Mouse (Mus musculus): ENCODE results near the gene Arsg. TPM values are rescaled to one million over a fixed set of nuclear protein-coding genes. Genes with fewer than 3 reads are reported as not detected.

Gene Arsg
- total RNA-seq, 1 experiment from 2014 or later, result 1.2 TPM

DNA sequence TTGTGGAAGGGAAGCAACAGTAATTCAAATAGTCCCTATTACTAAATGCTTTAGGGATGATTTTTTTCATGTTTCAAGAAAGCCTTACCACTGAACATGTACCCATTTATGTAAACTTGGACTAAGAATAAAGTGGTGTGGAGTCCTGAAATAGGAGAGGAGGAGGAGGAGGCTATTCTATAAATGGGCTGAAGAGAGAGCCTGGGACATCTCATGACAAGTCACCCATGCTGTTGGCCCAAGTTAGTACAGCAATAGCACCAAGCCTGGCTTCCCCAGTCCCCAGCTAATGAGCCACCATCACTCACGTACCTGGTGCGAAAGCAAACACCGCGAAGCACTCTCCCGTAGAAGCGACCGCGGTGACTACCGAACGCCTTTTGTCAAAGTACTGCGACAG lies 15.0 kb upstream of the Arsg start:
- ATAC-seq (replicated peaks in 1 of 2; ENCODE audit: insufficient read depth in 1 of 2, low FRiP score in 2 of 2, low TSS enrichment in 1 of 2, low read depth in 1 of 2, poor library complexity in 2 of 2, severe bottlenecking in 2 of 2), result no peak

DNA sequence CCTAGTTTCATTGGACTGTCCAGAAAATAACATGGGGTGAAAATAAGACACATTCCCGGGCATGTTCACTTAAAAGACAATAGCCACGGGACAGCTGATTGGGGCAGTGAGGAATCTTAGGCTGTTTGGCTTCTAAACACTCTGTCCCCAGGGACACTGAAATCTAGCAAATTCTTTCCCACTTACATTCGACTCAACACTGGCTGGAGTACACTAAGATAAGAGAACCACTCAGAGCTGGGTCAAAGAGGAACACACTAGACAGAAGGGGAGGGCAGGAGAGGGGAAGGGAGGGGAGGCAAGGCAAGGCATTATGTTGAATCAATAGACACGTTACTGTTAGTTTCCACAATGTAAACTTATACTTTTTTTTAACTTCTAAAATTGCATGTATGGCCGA lies 12.6 kb upstream of the Arsg start:
- no peak; a peak in 1 of 4 replicates for ATAC-seq (replicated peaks in 1 of 2; ENCODE audit: insufficient read depth in 1 of 2, low FRiP score in 2 of 2, low TSS enrichment in 1 of 2, low read depth in 1 of 2, poor library complexity in 2 of 2, severe bottlenecking in 2 of 2)

DNA sequence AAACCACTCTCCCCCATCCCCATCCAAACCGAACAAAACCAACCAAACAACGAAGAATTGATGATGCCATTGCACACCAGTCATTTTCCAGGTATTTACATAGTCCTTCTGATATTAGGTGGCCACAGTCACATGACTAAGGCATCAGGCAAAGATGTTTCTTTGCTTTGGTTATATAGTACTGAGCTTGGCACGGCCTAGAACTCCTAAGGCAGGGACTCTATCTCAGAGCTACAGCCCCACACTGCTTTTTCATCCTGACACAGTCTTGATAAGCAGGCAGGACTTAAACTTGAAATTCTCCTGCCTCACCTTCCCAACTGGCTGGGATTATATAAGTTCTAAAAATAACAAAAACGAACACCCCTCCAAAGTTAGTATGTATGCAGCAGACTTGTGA lies 8.1 kb upstream of the Arsg start:
- ATAC-seq (replicated peaks in 1 of 2; ENCODE audit: insufficient read depth in 1 of 2, low FRiP score in 2 of 2, low TSS enrichment in 1 of 2, low read depth in 1 of 2, poor library complexity in 2 of 2, severe bottlenecking in 2 of 2), result no peak

DNA sequence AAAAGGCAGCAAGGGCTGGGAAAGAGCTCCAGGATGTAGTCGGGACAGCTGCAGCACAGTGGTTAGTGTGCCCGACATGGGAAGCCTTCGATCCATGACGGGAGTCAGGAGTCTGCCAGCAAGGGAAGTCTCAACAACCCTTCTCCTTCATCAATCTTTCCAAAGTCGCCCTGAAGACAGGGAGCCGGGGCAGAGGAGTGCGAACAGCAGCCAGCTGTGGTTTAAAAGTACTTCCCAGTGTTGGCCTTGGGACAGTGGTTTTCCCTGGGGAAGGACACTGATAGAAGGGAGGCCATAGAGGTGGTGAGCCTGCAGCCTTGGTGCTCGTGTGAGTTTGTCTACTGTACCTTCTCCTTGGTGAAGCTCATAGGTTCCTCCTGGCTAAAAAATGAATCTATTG lies 6.2 kb upstream of the Arsg start:
- ATAC-seq (replicated peaks in 1 of 2; ENCODE audit: insufficient read depth in 1 of 2, low FRiP score in 2 of 2, low TSS enrichment in 1 of 2, low read depth in 1 of 2, poor library complexity in 2 of 2, severe bottlenecking in 2 of 2), result no peak

DNA sequence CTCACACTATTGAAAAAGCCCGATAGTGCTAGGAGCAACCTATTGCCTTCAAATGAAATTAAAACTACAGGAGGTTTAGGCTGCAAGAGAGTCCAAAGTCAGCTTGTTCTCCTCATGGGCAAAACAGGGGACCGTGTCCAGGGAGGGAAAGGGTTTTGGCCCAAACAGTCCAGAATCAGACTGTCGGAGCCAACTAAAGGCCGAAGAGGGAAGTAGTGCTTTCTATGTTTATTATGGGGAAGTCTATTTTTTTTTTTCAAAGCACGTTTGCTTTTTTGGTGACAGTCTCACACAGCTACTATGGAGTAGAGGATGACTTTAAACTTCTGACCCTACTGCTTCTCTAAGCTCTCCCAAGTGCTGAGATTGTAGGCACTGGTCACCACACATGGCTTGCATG lies 5.0 kb upstream of the Arsg start:
- ATAC-seq (replicated peaks in 1 of 2; ENCODE audit: insufficient read depth in 1 of 2, low FRiP score in 2 of 2, low TSS enrichment in 1 of 2, low read depth in 1 of 2, poor library complexity in 2 of 2, severe bottlenecking in 2 of 2), result no peak

DNA sequence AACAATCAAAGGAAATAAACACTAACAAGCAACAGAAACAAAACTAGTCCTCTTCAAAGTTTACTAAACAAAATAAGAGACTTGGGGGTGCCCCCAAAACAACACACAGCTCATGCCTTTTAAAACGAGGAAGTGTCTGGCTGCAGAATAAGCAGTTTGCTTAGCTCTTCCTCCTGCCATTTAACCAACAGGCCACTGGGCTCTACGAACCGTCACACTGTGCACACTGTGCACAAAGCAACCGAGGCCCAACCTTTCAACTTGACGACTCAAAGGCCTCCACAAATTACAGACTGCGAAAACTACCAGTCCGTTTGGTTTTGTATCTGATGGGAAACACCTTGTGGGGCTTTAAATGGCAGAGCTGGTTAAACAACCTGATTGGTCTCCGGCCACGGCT lies 3.0 kb upstream of the Arsg start:
- no peak for ATAC-seq (replicated peaks in 1 of 2; ENCODE audit: insufficient read depth in 1 of 2, low FRiP score in 2 of 2, low TSS enrichment in 1 of 2, low read depth in 1 of 2, poor library complexity in 2 of 2, severe bottlenecking in 2 of 2)

DNA sequence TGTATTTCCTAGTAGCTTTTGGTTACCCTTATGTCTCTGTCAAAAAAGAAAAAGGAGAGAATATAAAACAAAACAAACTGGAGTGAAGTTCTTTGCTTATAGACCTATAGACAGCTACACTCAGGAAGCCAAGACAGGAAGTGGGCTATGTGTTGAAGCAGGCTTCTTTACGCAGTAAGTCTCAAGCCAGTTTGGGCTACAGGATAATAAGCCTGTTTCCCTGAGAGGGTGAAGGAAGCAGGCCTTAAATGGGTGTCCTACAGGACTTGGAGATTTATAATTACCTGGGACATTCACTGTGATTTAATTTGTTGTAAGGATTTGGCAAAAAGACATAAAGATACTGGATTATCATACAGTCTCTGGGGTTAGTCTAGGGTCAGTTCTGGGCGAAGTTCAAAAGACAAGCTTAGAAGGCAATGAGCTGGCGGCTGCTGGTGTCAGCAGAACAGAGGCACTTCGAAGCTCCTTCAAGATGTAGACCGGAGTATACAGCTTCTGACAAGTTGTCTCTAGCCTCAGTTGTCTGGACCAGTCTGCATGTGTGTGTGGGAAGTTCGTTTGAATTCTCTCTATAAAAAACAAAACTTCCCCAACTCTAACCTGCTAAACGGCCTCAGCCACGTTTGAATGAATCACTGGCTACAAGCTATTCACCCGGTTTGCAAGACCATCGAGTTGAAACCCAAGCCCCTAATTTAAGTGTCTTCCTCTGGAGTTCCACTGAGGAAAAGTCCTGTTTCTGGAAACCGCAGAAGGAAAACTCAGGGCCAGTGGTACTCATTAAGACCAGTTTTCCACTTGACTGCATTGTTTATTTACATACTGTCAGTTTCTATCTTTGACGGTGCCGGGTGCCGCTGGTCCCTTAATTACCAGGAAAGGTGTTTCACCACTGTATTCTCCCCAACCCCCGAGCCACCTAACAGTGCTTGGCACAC lies 2.0 kb upstream of the Arsg start:
- no peak for ATAC-seq (replicated peaks in 1 of 2; ENCODE audit: insufficient read depth in 1 of 2, low FRiP score in 2 of 2, low TSS enrichment in 1 of 2, low read depth in 1 of 2, poor library complexity in 2 of 2, severe bottlenecking in 2 of 2)

DNA sequence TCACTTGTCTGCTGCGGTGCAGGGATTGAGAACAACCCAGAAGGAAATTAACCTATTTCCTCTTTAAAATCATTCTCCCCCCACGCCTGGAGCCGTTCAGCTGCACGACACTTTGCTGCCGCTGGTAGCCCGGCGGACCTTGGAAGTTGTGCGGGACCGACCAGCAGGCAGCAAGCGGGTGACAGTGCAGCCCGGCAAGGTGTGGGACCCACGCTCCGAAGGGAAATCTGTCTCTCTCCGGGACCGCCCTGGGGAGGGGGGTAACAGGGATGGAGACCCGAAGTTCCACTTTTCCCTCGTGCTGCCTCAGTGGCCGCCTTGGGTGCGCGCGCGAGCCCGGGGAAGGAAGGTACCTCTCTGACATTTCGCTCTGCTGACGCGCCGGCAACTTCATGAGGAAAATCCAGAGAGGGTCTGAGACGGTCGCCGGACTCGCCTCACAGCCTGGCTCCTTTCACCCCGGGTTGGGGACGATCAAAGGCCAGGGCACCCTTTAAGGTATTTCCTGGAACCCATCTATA lies 943 bp upstream of the Arsg start:
- peak in 1 of 2 experiments; percentile 31; a peak in 2 of 4 replicates for ATAC-seq (replicated peaks in 1 of 2; ENCODE audit: insufficient read depth in 1 of 2, low FRiP score in 2 of 2, low TSS enrichment in 1 of 2, low read depth in 1 of 2, poor library complexity in 2 of 2, severe bottlenecking in 2 of 2)

DNA sequence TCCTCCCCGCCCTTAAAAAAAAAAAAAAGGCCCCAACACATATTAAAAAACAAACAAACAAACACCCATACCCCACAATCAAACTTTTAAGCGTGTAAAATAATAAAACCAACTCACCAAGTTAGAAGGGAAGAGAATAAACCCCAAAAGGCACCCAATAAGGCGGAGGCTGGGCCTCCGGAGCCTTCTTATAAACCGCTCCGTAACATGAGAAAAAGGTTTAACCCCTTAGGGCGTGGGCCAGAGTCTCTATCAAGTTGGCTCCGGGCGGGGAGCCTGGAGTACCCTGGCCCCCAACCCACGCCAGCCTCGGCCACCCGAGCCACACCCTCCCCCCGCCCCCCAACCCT lies 378 bp upstream of the Arsg start:
- ATAC-seq (replicated peaks in 1 of 2; ENCODE audit: insufficient read depth in 1 of 2, low FRiP score in 2 of 2, low TSS enrichment in 1 of 2, low read depth in 1 of 2, poor library complexity in 2 of 2, severe bottlenecking in 2 of 2), result no peak

DNA sequence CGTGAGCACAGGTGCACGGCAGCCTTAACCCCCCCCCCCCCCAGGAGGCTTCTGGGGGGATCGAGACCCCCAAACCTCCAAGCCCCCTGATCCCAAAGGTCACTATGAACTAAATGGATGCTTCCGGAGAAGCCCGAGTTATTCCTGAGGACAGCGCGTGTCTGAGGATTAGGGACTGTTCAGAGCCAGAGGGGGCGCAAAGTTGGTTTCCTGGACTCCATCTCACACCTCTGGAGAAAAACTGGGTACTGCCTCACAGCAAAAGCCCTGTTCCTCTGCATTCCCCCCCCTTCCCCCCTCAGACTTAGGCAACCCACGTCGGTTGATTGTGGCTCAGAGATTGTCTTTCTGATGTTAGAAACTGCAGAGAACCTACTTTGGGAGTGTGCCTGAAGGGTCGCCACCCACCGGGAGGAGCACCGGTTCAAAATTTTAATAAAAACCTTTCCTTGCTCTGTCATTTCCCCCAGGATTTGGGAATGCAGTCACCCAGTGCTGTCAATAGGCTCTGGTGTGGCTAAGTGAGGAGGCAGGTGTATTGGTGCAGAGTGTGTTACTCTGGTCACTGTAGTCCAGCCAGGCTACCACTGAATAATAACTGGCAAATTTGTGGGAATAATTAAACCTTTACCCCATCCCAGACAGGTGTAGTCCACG lies 1.0 kb downstream of the Arsg start:
- 0 out of 4 replicates have a peak, but pooled peaks of 1 of the 2 experiments have one; percentile 8 for ATAC-seq (replicated peaks in 1 of 2; ENCODE audit: insufficient read depth in 1 of 2, low FRiP score in 2 of 2, low TSS enrichment in 1 of 2, low read depth in 1 of 2, poor library complexity in 2 of 2, severe bottlenecking in 2 of 2)

DNA sequence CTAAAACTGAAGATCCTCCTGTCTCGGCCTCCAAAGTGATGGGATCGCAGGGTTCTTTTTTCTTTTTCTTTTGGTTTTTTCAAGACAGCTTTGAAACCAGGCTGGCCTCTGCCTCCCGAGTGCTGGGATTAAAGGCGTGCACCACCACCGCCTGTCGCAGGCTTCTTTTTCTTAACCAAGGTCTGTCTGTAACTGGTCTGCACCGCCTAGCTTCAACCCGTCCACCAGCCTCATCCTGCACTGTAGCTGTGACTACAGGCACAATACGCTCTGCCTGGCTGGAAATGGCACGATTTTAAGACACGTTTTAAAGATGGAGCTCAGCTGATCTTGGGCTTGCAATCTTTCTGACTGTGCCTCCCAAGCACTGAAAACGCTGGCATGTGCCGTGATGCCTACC lies 1.7 kb downstream of the Arsg start:
- ATAC-seq (replicated peaks in 1 of 2; ENCODE audit: insufficient read depth in 1 of 2, low FRiP score in 2 of 2, low TSS enrichment in 1 of 2, low read depth in 1 of 2, poor library complexity in 2 of 2, severe bottlenecking in 2 of 2), result no peak

DNA sequence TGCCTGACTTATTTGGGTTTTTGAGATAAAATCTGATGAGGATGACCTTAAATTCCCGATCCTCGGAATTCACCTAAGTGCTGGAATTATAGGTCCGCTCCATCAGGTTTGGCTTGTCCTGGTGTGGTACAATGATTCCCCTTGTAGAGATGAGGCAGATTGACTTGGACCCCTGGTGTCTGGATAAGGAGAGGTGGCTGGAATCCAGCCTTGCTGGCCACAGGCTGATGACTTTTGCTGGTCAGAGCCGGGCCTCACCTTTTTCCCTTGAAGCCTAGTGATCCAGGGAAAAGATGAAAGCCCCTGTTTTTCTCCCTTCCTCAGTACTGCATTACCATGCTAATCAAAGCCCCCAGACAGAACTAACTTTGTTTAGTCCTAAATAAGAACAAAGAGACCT lies 2.5 kb downstream of the Arsg start:
- no peak for ATAC-seq (replicated peaks in 1 of 2; ENCODE audit: insufficient read depth in 1 of 2, low FRiP score in 2 of 2, low TSS enrichment in 1 of 2, low read depth in 1 of 2, poor library complexity in 2 of 2, severe bottlenecking in 2 of 2)

DNA sequence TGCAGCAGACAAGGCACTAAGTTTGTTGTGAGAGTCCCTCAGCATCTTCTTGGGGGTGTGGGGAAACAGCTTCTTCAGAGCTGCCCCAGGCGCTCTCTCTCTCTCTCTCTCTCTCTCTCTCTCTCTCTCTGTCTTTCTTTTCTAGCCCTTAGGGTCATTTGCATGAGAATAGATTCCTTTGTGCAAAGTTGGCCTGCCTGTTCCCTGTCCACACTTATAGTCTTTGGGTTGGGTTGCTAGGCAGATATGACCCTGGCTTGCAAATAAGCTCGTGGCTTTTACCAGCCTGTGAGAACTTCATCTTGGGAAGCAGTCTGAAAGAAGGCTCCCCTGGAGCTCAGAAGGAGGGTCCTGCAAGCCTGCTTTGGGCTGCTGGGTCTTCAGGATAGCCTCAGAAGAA lies 3.1 kb downstream of the Arsg start:
- no peak for ATAC-seq (replicated peaks in 1 of 2; ENCODE audit: insufficient read depth in 1 of 2, low FRiP score in 2 of 2, low TSS enrichment in 1 of 2, low read depth in 1 of 2, poor library complexity in 2 of 2, severe bottlenecking in 2 of 2)

DNA sequence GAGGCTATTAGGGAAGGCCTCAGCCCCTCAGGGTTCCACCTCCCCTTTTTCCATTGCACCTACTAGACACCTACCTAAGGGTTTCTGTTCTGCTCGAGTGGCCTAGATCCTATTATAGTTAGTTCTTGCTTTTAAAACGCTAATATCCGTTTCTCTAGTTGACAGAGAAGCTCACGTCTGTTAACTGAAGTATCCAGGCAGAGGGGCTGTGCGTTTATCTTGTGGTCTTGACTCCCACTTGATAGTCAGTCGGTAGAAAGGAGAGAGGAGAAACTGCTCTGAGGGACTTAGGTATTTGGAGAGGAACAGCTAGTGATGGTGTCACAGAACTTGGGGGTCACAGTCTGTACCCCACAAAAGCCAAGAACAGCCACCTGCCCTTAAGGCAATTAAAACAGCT lies 3.5 kb downstream of the Arsg start:
- ATAC-seq (replicated peaks in 1 of 2; ENCODE audit: insufficient read depth in 1 of 2, low FRiP score in 2 of 2, low TSS enrichment in 1 of 2, low read depth in 1 of 2, poor library complexity in 2 of 2, severe bottlenecking in 2 of 2), result no peak

DNA sequence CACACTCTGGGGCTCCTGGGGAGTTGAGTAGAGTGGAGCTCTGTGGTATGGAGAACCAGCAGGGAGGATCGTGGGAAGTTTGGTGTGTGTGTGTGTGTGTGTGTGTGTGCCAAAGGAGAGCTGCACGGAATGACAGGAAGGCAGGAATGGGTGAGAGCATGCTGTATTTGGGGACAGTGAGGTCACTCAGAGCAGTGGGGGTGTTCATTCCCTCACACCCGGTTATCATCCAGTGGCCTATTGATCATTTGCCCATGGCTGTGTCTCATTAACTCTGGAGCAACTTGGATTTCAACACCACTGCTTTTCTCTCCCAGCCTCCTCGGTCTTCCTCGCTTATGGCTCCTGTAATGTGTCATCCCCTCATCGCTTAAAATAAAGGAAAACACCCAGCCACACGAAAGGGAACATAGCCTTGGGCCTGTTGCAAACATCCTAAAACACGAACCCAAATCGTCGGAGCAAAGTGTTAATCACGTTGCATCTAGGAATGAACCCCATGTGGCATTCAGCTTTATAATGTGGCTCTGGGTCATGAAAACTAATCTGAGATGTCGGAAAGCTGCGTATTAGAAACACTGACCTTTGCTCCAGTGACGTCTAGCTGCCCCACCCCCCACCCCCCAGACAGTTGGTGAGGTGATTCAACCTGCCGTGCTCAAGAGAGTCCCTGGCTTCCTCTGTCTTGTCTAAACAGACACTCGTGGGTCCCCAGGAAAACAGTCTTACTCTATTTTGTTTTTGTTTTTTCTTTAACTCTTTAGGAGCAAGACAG lies 4.6 kb downstream of the Arsg start:
- no peak for ATAC-seq (replicated peaks in 1 of 2; ENCODE audit: insufficient read depth in 1 of 2, low FRiP score in 2 of 2, low TSS enrichment in 1 of 2, low read depth in 1 of 2, poor library complexity in 2 of 2, severe bottlenecking in 2 of 2)

DNA sequence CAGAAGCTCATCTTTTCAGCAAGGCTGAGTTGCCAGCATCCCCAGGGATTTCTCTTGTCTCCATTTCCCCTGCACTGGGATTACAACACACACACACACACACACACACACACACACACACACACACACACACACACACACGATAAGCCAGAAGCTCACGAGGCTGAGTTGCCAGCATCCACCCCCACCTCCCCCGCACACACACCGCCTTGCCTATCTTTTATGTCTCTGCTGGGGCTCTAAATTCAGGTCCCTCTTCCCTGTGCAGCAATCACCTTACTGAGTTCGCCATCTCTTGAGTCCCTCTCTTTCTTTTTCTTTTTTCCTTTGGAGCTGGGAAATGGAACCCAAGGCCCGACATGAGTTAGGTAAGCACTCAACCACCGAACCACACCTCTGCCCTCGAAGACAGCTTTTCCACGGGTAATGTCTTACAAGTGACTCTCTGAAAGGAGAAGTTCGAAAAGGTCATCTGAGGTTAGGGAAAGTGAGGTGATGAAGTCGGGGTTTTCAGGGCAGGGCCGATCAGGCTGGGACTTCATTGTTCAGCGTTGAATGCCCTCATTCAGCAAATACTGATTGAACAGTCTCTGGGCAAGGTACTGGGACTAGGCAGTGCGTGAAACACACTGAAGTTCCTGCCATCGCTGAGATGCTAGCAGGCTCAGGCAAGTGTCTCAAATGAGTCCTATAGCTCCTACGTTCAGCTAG lies 6.6 kb downstream of the Arsg start:
- peak; percentile 59 to 80 for ATAC-seq (replicated peaks in 1 of 2; ENCODE audit: insufficient read depth in 1 of 2, low FRiP score in 2 of 2, low TSS enrichment in 1 of 2, low read depth in 1 of 2, poor library complexity in 2 of 2, severe bottlenecking in 2 of 2)

DNA sequence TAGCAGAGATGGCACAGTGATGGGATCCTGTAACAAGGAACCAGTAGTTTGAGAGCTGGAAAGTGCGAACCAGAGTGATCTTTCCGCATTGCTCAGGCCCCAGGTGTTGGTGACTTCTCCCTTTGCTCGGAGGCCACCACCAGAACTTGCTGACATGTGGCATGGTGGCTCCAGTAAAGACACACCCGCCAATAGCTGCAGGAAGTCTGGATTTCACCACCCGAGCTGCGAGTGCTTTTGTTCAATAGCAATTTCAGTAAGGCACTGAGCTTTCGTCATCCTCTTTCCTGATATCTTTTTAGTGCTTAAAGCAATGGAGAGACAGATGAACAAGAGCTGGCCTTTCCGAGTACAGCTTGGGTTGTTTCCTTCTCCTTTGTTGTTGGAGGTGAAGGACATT lies 7.3 kb downstream of the Arsg start:
- peak in 1 of 2 experiments; percentile 79; a peak in 2 of 4 replicates for ATAC-seq (replicated peaks in 1 of 2; ENCODE audit: insufficient read depth in 1 of 2, low FRiP score in 2 of 2, low TSS enrichment in 1 of 2, low read depth in 1 of 2, poor library complexity in 2 of 2, severe bottlenecking in 2 of 2)

Data from hematopoietic stem cell, adult 5-6 weeks (primary cell).